Mouse (Mus musculus) heart, embryonic 13.5 days (tissue): ENCODE results near the gene Nbdy. TPM values are rescaled to one million over a fixed set of nuclear protein-coding genes. Genes with fewer than 3 reads are reported as not detected.

ENCODE experiments used
- polyA plus RNA-seq: library from polyadenylated mRNA; unstranded; fragments of >200 nt; fragmentation: Nextera tagmentation; extraction: Ambion mirVana; gene quantifications from 2 replicates; pipeline ENCODE4 v1.2.1, GENCODE M21; 2015

The Nbdy gene
- polyA plus RNA-seq, 1 experiment from 2014 or later, result 73.5 TPM

Other genes starting within 250 kb of the Nbdy start
- 13.6 and 13.8 TPM in 2 replicates for gene Ubqln2, start 225.4 kb upstream of the Nbdy start, polyA plus RNA-seq
- not detected in 2 replicates for gene Cypt3, start 165.0 kb upstream of the Nbdy start, polyA plus RNA-seq
- gene Kctd12b, start 27.2 kb upstream of the Nbdy start, polyA plus RNA-seq, result 3.3 and 3.9 TPM in 2 replicates
- 8.6 and 9.5 TPM in 2 replicates for gene Spin2c, start 108.6 kb downstream of the Nbdy start, polyA plus RNA-seq